16 mouse cellular contexts compared by ENCODE assay signal in genomic region chr11:24242888-24243287, GRCm38 (mm10).
DNase-seq lines count a peak whose midpoint lies in the region; ATAC-seq lines count a peak whose summit lies in the region.
"Had no signal": no experiment of that assay in that cellular context is flagged by ENCODE, and none has a peak within 500 bp of the region (broad histone marks: within the 10 kb centered on the region; RNA-seq: fewer than 3 reads in every experiment).

No protein-coding gene starts in this region.

- intact Hi-C loops in left cerebral cortex, postnatal 36 days (cut with DNase I), result no loop called here

- DNase-seq in right cerebral cortex, postnatal 10 days (ENCODE audit: low spot score in 2 of 2), result peak; percentile 31 to 36
- DNase-seq in right cerebral cortex, postnatal 36 days (ENCODE audit: low spot score in 2 of 2), result no peak
- DNase-seq in adrenal gland, postnatal 25 days, result no peak
- no peak for DNase-seq in left cerebral cortex, postnatal 36 days (ENCODE audit: low spot score in 2 of 2)
- DNase-seq: cerebellum, postnatal 36 days; heart, adult 11 months; kidney, adult 2 months; kidney, postnatal 25 days; layer of hippocampus, adult 9-11 months; lung, postnatal 36 days; right cerebral cortex, postnatal 25 days had no signal

- ATAC-seq in common myeloid progenitor, adult 5-6 weeks (replicated peaks; ENCODE audit: low read depth, poor library complexity, severe bottlenecking), result peak; percentile 83
- peak; percentile 71 for ATAC-seq in megakaryocyte progenitor cell, adult 5-6 weeks (replicated peaks; ENCODE audit: poor library complexity)
- ATAC-seq in megakaryocyte-erythroid progenitor cell, adult 5-6 weeks (replicated peaks; ENCODE audit: low FRiP score, low TSS enrichment, poor library complexity, severe bottlenecking), result no peak
- ATAC-seq: midbrain, embryonic 13.5 days; Patski had no signal

Comparison
In these comparisons a context has a peak if more than half of its experiments do, and no peak if none do; other contexts are left out.
1. DNase-seq: peak in right cerebral cortex, postnatal 10 days (2 of 2); none in right cerebral cortex, postnatal 36 days (0 of 2), adrenal gland, postnatal 25 days (single experiment) and left cerebral cortex, postnatal 36 days (0 of 2).